Mouse (Mus musculus): ENCODE measurements around the gene Fkbp8. TPM values are rescaled to one million over a fixed set of nuclear protein-coding genes. Genes with fewer than 3 reads are reported as not detected.

The Fkbp8 gene
- polyA plus RNA-seq, 1 experiment: 305 TPM

DNA sequence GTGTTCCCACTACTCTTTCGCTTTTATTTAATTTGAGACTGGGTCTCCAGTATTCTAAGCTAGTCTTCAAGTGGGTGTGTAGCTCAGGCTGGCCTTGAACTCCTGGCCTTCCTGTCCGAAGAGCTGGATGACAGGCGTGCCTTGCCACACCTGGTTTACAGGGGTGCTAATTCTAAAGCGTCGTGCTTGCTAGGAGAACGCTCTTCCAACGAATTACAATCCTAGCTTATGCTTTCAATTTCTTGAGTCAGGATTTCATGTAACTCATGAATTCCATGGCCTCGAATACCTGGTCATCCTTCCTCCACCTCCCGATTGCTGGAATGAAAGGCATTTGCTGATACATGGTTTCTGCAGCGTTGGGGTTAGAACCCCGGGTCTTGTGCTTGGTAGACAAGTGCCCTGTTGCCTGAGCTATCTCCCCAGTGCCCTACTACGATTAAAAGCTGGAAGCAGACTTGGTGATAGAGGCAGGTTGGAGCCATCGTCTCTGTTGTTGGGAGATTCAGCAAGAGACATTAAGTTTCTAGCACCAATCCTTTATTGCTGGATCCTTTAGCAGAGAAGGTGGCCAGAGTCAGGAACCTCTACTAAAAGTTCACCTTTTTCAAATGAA is 766 bp downstream of the Fkbp8 start:
- Histone ChIP-seq H3K4me3 (ENCODE audit: extremely low read depth, insufficient read depth, insufficient read length) (peak overlapping the region; percentile 89), H3K27ac (ENCODE audit: insufficient read depth, low read length) (peak overlapping the region; percentile 73), H3K27me3 (ENCODE audit: control insufficient read depth, insufficient read depth, low read length) (no peaks in the 10 kb centered on the region), H3K4me1 (ENCODE audit: control insufficient read depth, insufficient read depth, insufficient read length) (peaks cover 6% of the 10 kb centered on the region; the same call in 1 of the 2 replicates), H3K36me3 (ENCODE audit: control insufficient read depth, insufficient read depth, low read length) (peaks cover 22% of the 10 kb centered on the region)
- no peak for DNase-seq (ENCODE audit: low read depth in 1 of 2, low spot score in 2 of 2)
- 15% methylated on average over 13 of the region's 13 CpGs for WGBS
- TF ChIP-seq POLR2A (IDR thresholded peaks at IDR 0.05; ENCODE audit: low read depth, low read length) (no peak), CTCF (IDR thresholded peaks at IDR 0.05; ENCODE audit: extremely low read depth, insufficient read depth, insufficient read length, insufficient replicate concordance) (no peak)

DNA sequence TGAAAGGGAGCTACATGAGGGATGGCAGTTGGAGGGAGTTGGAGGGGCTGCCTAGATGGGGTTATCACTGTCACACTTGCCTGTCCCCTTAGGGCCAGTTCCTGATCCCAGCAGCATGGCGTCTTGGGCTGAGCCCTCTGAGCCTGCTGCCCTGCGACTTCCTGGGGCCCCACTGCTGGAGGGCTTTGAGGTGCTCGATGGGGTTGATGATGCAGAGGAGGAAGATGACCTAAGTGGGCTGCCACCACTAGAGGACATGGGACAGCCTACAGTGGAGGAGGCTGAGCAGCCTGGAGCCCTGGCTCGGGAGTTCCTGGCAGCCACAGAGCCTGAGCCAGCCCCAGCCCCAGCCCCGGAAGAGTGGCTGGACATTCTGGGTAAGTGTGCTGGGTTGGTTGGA is 1.8 kb downstream of the Fkbp8 start:
- 45% methylated on average over 5 of the region's 5 CpGs for WGBS
- peaks cover 27% of the 10 kb centered on the region for H3K36me3 ChIP-seq (ENCODE audit: control insufficient read depth, insufficient read depth, low read length)
- TF ChIP-seq CTCF (IDR thresholded peaks at IDR 0.05; ENCODE audit: extremely low read depth, insufficient read depth, insufficient read length, insufficient replicate concordance): no peak
- no peak for TF ChIP-seq POLR2A (IDR thresholded peaks at IDR 0.05; ENCODE audit: low read depth, low read length)
- peaks cover 6% of the 10 kb centered on the region; the same call in 1 of the 2 replicates for H3K4me1 ChIP-seq (ENCODE audit: control insufficient read depth, insufficient read depth, insufficient read length)
- H3K4me3 ChIP-seq (ENCODE audit: extremely low read depth, insufficient read depth, insufficient read length): no peak overlapping the region
- H3K27ac ChIP-seq (ENCODE audit: insufficient read depth, low read length): no peak overlapping the region
- H3K27me3 ChIP-seq (ENCODE audit: control insufficient read depth, insufficient read depth, low read length): no peaks in the 10 kb centered on the region
- no peak for DNase-seq (ENCODE audit: low read depth in 1 of 2, low spot score in 2 of 2)

DNA sequence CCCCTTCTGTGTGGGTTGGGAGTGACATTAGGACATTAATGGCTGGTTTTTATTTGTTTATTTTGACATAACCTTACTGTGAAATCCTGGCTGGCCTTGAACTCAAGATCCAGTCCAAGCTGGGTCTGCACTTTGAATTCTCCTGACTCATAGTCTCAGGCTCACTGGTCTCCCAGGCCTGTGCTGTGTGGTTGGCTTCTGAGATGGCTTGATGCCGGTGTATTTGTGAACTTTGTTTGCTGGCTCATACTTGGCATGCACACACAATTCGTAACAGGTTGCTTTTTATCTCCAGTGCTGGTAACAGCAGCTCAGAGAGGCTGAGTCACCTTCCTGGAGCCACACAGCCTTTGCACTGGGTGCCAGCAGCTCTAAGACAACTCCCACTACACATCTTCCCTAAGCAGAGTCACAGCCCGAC is 2.2 kb downstream of the Fkbp8 start:
- Histone ChIP-seq H3K4me3 (ENCODE audit: extremely low read depth, insufficient read depth, insufficient read length) (no peak overlapping the region), H3K27ac (ENCODE audit: insufficient read depth, low read length) (no peak overlapping the region)
- 88% methylated on average over 3 of the region's 3 CpGs for WGBS

DNA sequence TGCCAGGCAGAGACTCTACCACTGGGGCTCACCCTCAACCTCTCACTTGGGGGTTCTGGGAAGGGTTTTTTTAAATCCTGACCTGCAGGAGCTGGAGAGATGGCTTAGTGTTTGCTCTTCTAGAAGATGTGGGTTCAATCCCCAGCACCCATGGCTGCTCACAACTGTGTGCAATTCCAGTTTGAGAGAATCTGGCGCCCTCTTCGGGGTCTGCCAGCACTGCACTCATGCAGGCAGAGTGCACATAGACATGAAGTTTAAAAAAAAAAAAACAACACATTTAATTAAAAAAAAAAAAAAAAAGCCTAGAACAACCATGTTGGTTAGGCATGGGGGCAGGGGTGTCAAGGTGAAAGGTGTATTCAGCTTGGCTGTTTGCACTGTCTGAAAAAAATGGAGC is 2.8 kb downstream of the Fkbp8 start:
- 91% methylated on average over 2 of the region's 2 CpGs for WGBS
- TF ChIP-seq CTCF (IDR thresholded peaks at IDR 0.05; ENCODE audit: extremely low read depth, insufficient read depth, insufficient read length, insufficient replicate concordance) (no peak), POLR2A (IDR thresholded peaks at IDR 0.05; ENCODE audit: low read depth, low read length) (no peak)
- Histone ChIP-seq H3K36me3 (ENCODE audit: control insufficient read depth, insufficient read depth, low read length) (peaks cover 32% of the 10 kb centered on the region), H3K4me1 (ENCODE audit: control insufficient read depth, insufficient read depth, insufficient read length) (peaks cover 6% of the 10 kb centered on the region; the same call in 1 of the 2 replicates), H3K4me3 (ENCODE audit: extremely low read depth, insufficient read depth, insufficient read length) (no peak overlapping the region), H3K27me3 (ENCODE audit: control insufficient read depth, insufficient read depth, low read length) (no peaks in the 10 kb centered on the region), H3K27ac (ENCODE audit: insufficient read depth, low read length) (no peak overlapping the region)
- DNase-seq (ENCODE audit: low read depth in 1 of 2, low spot score in 2 of 2): no peak

More for the DNA sequence above, 2.2 kb downstream of the Fkbp8 start:
- TF ChIP-seq POLR2A (IDR thresholded peaks at IDR 0.05; ENCODE audit: low read depth, low read length) (no peak), CTCF (IDR thresholded peaks at IDR 0.05; ENCODE audit: extremely low read depth, insufficient read depth, insufficient read length, insufficient replicate concordance) (no peak)
- peaks cover 6% of the 10 kb centered on the region; the same call in 1 of the 2 replicates for H3K4me1 ChIP-seq (ENCODE audit: control insufficient read depth, insufficient read depth, insufficient read length)
- peaks cover 32% of the 10 kb centered on the region for H3K36me3 ChIP-seq (ENCODE audit: control insufficient read depth, insufficient read depth, low read length)
- no peak for DNase-seq (ENCODE audit: low read depth in 1 of 2, low spot score in 2 of 2)
- H3K27me3 ChIP-seq (ENCODE audit: control insufficient read depth, insufficient read depth, low read length): no peaks in the 10 kb centered on the region

DNA sequence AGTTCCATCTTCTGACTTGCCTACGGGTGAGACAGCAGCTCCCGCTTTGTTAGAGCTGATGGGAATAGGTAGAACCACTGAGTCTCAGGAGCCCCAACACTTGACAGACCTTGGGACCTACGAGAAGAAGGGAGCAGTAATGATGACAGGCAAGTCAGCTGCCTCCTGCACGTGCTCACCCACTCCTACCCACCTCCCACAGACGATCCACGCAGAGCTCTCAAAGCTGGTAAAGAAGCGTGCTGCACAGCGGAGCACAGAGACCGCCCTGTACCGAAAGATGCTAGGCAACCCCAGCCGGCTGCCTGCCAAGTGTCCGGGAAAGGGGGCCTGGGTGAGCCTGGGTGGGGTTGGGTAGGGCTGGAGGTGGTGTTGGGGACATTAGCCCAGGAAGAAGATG is 6.8 kb downstream of the Fkbp8 start:
- H3K36me3 ChIP-seq (ENCODE audit: control insufficient read depth, insufficient read depth, low read length): peaks cover 32% of the 10 kb centered on the region
- 96% methylated on average over 12 of the region's 12 CpGs for whole genome bisulfite sequencing

DNA sequence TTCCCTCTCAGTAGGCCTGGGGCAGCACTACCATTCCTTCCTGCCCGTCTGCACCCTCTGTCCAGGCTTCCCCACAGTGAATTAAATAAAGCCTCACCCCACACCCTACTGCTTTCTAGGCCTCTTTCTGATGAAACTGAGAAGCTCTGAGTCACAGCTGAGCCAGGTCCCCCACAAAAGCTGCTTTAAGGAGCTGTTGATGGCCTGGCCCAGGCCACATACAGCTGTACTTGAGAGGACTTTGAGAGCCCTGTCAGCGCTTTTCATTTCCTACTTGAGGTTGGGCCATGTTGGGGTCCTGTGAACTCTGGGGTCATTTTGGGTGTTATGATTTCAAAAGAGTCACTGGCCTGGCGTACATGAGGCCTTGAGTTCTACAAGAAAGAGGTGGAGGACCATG is 7.7 kb downstream of the Fkbp8 start:
- no peak for DNase-seq (ENCODE audit: low read depth in 1 of 2, low spot score in 2 of 2)
- peaks cover 29% of the 10 kb centered on the region for H3K36me3 ChIP-seq (ENCODE audit: control insufficient read depth, insufficient read depth, low read length)
- H3K27ac ChIP-seq (ENCODE audit: insufficient read depth, low read length): no peak overlapping the region
- H3K4me3 ChIP-seq (ENCODE audit: extremely low read depth, insufficient read depth, insufficient read length): no peak overlapping the region
- H3K4me1 ChIP-seq (ENCODE audit: control insufficient read depth, insufficient read depth, insufficient read length): peaks cover 8% of the 10 kb centered on the region; the same call in 1 of the 2 replicates
- WGBS: 93% methylated on average over 3 of the region's 3 CpGs
- H3K27me3 ChIP-seq (ENCODE audit: control insufficient read depth, insufficient read depth, low read length): no peaks in the 10 kb centered on the region
- TF ChIP-seq POLR2A (IDR thresholded peaks at IDR 0.05; ENCODE audit: low read depth, low read length) (no peak), CTCF (IDR thresholded peaks at IDR 0.05; ENCODE audit: extremely low read depth, insufficient read depth, insufficient read length, insufficient replicate concordance) (no peak)

More for the DNA sequence above, 6.8 kb downstream of the Fkbp8 start:
- Histone ChIP-seq H3K4me3 (ENCODE audit: extremely low read depth, insufficient read depth, insufficient read length) (no peak overlapping the region), H3K27me3 (ENCODE audit: control insufficient read depth, insufficient read depth, low read length) (no peaks in the 10 kb centered on the region), H3K27ac (ENCODE audit: insufficient read depth, low read length) (no peak overlapping the region), H3K4me1 (ENCODE audit: control insufficient read depth, insufficient read depth, insufficient read length) (peaks cover 8% of the 10 kb centered on the region; the same call in 1 of the 2 replicates)
- no peak for TF ChIP-seq CTCF (IDR thresholded peaks at IDR 0.05; ENCODE audit: extremely low read depth, insufficient read depth, insufficient read length, insufficient replicate concordance)
- no peak for TF ChIP-seq POLR2A (IDR thresholded peaks at IDR 0.05; ENCODE audit: low read depth, low read length)
- DNase-seq (ENCODE audit: low read depth in 1 of 2, low spot score in 2 of 2): no peak

DNA sequence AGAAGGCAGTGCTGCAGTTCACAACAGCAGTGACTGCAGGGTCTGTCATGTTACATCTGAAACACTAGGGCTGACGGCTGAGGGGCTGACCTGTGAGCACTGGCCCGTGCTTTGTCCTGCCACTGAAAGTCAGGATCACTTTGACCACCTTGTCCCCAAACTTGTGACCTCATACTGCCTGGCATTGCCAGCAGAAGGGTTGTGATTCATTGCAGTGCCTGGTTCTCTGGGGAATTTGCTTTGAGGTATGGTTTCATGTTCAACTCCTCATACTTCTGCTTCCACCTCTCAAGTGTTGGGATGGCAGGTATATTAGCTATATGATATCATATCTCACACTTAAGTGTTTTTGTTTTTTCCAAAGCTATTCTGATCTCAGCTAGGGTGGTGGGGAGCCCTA is 8.2 kb downstream of the Fkbp8 start:
- Histone ChIP-seq H3K27ac (ENCODE audit: insufficient read depth, low read length) (no peak overlapping the region), H3K36me3 (ENCODE audit: control insufficient read depth, insufficient read depth, low read length) (peaks cover 28% of the 10 kb centered on the region), H3K27me3 (ENCODE audit: control insufficient read depth, insufficient read depth, low read length) (no peaks in the 10 kb centered on the region), H3K4me1 (ENCODE audit: control insufficient read depth, insufficient read depth, insufficient read length) (peaks cover 13% of the 10 kb centered on the region; the same call in 1 of the 2 replicates), H3K4me3 (ENCODE audit: extremely low read depth, insufficient read depth, insufficient read length) (no peak overlapping the region)
- no peak for TF ChIP-seq CTCF (IDR thresholded peaks at IDR 0.05; ENCODE audit: extremely low read depth, insufficient read depth, insufficient read length, insufficient replicate concordance)
- no peak for TF ChIP-seq POLR2A (IDR thresholded peaks at IDR 0.05; ENCODE audit: low read depth, low read length)
- no peak for DNase-seq (ENCODE audit: low read depth in 1 of 2, low spot score in 2 of 2)
- WGBS: 95% methylated on average over 2 of the region's 2 CpGs

Measured in spleen, adult 2 months (tissue).